Mouse (Mus musculus): Measurements from ENCODE around the gene Oat.

The Oat gene

GRCm38 (mm10) chr7:132576116-132576650, at the start of gene Oat:
TSS of gene Oat (minus strand) at chr7:132576398.
- peak; percentile 95 for DNase-seq (ENCODE audit: low spot score in 2 of 2)

GRCm38 (mm10) chr7:132624161-132624560, 48.0 kb upstream of the Oat start:
- no peak for DNase-seq (ENCODE audit: low spot score in 2 of 2)

GRCm38 (mm10) chr7:132619975-132620918, 44.0 kb upstream of the Oat start:
- no peak for DNase-seq (ENCODE audit: low spot score in 2 of 2)

- DNase-seq (ENCODE audit: low spot score in 2 of 2), result no peak
Observed at GRCm38 (mm10) chr7:132619549-132619948, 43.4 kb upstream of the Oat start.

GRCm38 (mm10) chr7:132617021-132617564, 40.9 kb upstream of the Oat start:
- DNase-seq (ENCODE audit: low spot score in 2 of 2), result no peak

GRCm38 (mm10) chr7:132616391-132616790, 40.2 kb upstream of the Oat start:
- DNase-seq (ENCODE audit: low spot score in 2 of 2), result no peak

GRCm38 (mm10) chr7:132615346-132615745, 39.1 kb upstream of the Oat start:
- no peak for DNase-seq (ENCODE audit: low spot score in 2 of 2)

GRCm38 (mm10) chr7:132611530-132611929, 35.3 kb upstream of the Oat start:
- no peak for DNase-seq (ENCODE audit: low spot score in 2 of 2)

- DNase-seq (ENCODE audit: low spot score in 2 of 2), result peak; percentile 62 to 83
Observed at GRCm38 (mm10) chr7:132610468-132611318, 34.5 kb upstream of the Oat start, which contains the start of gene Lhpp. TSS of gene Lhpp (plus strand) at chr7:132610638.

- no peak for DNase-seq (ENCODE audit: low spot score in 2 of 2)
Observed at GRCm38 (mm10) chr7:132608316-132609020, 32.3 kb upstream of the Oat start.

- DNase-seq (ENCODE audit: low spot score in 2 of 2), result no peak
Observed at GRCm38 (mm10) chr7:132605689-132606088, 29.5 kb upstream of the Oat start.

- no peak for DNase-seq (ENCODE audit: low spot score in 2 of 2)
Observed at GRCm38 (mm10) chr7:132604720-132605119, 28.5 kb upstream of the Oat start.

- no peak for DNase-seq (ENCODE audit: low spot score in 2 of 2)
Observed at GRCm38 (mm10) chr7:132600926-132601325, 24.7 kb upstream of the Oat start.

GRCm38 (mm10) chr7:132600026-132600425, 23.8 kb upstream of the Oat start:
- DNase-seq (ENCODE audit: low spot score in 2 of 2), result no peak

- DNase-seq (ENCODE audit: low spot score in 2 of 2), result no peak
Observed at GRCm38 (mm10) chr7:132599071-132599975, 23.1 kb upstream of the Oat start, which contains the start of gene Nkx1-2. TSS of gene Nkx1-2 (minus strand) at chr7:132599637.

GRCm38 (mm10) chr7:132597251-132598041, 21.2 kb upstream of the Oat start:
- no peak for DNase-seq (ENCODE audit: low spot score in 2 of 2)

- DNase-seq (ENCODE audit: low spot score in 2 of 2), result no peak
Observed at GRCm38 (mm10) chr7:132596557-132597250, 20.5 kb upstream of the Oat start.

- DNase-seq (ENCODE audit: low spot score in 2 of 2), result no peak
Observed at GRCm38 (mm10) chr7:132595787-132596186, 19.6 kb upstream of the Oat start.

- DNase-seq (ENCODE audit: low spot score in 2 of 2), result no peak
Observed at GRCm38 (mm10) chr7:132594325-132594724, 18.1 kb upstream of the Oat start.
